Mouse (Mus musculus): ENCODE results near the gene Zfp775.

Gene Zfp775

GRCm38 (mm10) chr6:48628808-48629660, 27.2 kb downstream of the Zfp775 start:
- peak; percentile 73 for DNase-seq

GRCm38 (mm10) chr6:48629661-48630034, 27.8 kb downstream of the Zfp775 start:
- DNase-seq, result peak in 1 of 2 experiments; percentile 42

- DNase-seq, result peak in 1 of 2 experiments; percentile 30
These were observed 29.0 kb downstream of the Zfp775 start for GRCm38 (mm10) chr6:48630831-48631230.

GRCm38 (mm10) chr6:48635105-48635504, 33.2 kb downstream of the Zfp775 start:
- DNase-seq, result no peak

GRCm38 (mm10) chr6:48636515-48636914, 34.7 kb downstream of the Zfp775 start:
- no peak for DNase-seq

GRCm38 (mm10) chr6:48637811-48638500, 36.1 kb downstream of the Zfp775 start:
- DNase-seq, result no peak

GRCm38 (mm10) chr6:48638553-48638952, 36.7 kb downstream of the Zfp775 start:
- DNase-seq, result no peak

GRCm38 (mm10) chr6:48641391-48641790, 39.5 kb downstream of the Zfp775 start:
- DNase-seq, result no peak

- DNase-seq, result peak; percentile 72 to 87
These were observed 41.0 kb downstream of the Zfp775 start for GRCm38 (mm10) chr6:48642764-48643292.

GRCm38 (mm10) chr6:48645660-48646308, 43.9 kb downstream of the Zfp775 start:
- DNase-seq, result peak; percentile 83 to 86

GRCm38 (mm10) chr6:48646309-48646690, 44.4 kb downstream of the Zfp775 start:
- no peak for DNase-seq

GRCm38 (mm10) chr6:48646995-48647394, 45.1 kb downstream of the Zfp775 start, which contains the start of gene Gimap8:
Gene Gimap8, plus strand, starts transcription at chr6:48647234.
- peak; percentile 58 to 66 for DNase-seq

GRCm38 (mm10) chr6:48647611-48648010, 45.7 kb downstream of the Zfp775 start:
- DNase-seq, result no peak

- DNase-seq, result no peak
These were observed 46.9 kb downstream of the Zfp775 start for GRCm38 (mm10) chr6:48648779-48649178.

- no peak for DNase-seq
These were observed 48.2 kb downstream of the Zfp775 start for GRCm38 (mm10) chr6:48650041-48650440.

GRCm38 (mm10) chr6:48658721-48659120, 56.9 kb downstream of the Zfp775 start:
- DNase-seq, result no peak

- DNase-seq, result no peak
These were observed 62.9 kb downstream of the Zfp775 start for GRCm38 (mm10) chr6:48664750-48665149.

GRCm38 (mm10) chr6:48665471-48665870, 63.6 kb downstream of the Zfp775 start:
- DNase-seq, result peak; percentile 39 to 50

GRCm38 (mm10) chr6:48666159-48666586, 64.3 kb downstream of the Zfp775 start:
- DNase-seq, result no peak

GRCm38 (mm10) chr6:48668022-48668421, 66.2 kb downstream of the Zfp775 start:
- DNase-seq, result no peak

GRCm38 (mm10) chr6:48669446-48669969, 67.6 kb downstream of the Zfp775 start:
- DNase-seq, result no peak
